Mouse (Mus musculus): Measurements from ENCODE around the gene Cd2. TPM values are rescaled to one million over a fixed set of nuclear protein-coding genes. Genes with fewer than 3 reads are reported as not detected.

The Cd2 gene
- total RNA-seq, 2 experiments from 2014 or later: 0.35 to 14.4 TPM

DNA sequence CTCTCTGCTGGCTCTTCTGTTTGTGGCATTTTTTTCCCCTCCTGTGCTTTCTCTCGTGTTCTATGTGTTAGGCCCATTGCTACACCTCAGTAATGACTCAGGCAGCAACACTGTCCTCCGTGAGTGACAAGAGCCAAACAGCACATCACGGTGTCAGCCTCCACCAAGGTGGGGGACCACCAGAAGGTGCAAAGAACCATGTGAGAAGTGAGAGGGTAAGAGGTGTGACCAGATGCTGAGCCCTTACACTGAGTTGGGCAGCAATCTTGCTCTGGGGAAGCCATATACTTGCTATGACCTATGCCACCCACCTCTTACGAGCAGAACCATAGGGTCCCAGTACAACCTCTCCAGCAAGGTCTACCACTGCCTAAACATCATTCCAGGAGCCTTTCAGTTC lies 9.9 kb downstream of the Cd2 start:
- ATAC-seq (replicated peaks; ENCODE audit: low FRiP score, low TSS enrichment, poor library complexity, severe bottlenecking): no peak

DNA sequence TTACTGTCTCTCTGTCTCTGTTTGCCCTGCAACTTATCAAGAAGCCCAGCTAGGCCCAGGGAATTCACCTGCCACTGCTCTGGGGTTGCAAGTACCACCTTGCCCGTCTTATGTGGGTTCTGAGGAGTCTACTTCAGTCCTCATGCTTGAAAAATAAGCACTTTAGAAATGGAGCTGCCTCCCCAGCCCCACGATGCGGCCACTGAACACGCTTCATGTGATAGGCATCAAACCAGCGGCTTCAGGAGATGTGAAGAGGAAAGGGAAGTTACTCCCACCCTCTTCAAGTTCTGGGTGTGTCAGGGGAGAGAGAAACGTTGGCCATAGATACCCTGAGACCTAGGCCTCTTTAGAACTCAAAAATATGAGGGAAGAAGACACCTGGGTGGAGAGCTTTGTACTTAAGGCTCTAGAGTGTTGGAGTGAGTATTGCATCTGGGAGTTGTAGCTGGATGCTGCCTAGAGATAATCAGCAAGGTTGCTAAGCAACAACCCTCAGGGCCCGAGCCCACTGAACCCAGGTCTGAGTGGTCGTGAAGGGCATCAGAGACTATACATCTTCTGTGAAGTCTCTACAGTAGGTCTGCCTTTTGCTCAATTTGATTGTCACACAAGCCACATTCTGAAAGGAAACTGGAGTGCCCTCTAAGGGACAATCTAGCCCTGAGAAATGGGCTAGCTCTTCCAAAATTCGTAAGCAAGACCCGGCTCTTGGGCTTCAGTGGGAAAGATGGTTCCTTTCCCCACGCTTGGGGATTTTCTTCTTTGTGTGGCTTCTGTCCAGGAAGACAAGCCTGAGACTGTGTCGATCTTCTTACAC lies 11.0 kb downstream of the Cd2 start:
- no peak for ATAC-seq (replicated peaks; ENCODE audit: low FRiP score, low TSS enrichment, poor library complexity, severe bottlenecking)

DNA sequence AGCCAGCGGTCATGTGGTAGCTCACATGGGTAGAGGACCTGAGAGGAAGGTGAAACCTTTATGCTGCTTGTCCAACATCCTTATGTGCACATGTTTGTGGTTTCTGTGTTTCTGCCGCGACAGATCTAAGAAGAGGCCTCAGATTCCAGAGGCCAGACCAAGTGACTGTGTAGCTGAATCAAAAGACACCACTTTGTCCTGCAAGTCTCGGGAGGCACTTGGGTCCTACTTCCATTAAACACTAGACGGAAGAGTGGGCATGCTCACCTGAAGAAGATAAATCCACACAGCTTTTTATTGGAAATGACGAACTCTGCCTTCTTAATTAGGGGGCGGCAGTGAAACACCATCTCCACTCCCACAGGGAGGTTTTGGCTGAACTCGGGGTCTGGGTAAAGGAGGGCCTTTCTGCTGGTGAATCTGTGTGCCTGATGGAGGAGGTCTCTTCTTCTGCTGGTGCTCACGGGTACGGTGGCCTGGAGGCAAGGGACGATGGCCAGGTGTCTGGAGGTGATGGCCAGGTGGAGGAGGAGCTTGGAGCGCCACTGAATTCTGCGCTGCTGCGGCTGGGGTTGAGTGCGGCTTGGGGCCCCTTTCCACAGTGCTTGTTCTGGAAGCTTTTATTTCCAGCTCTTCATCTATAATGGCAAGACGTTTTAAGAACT lies 12.0 kb downstream of the Cd2 start:
- ATAC-seq (replicated peaks; ENCODE audit: low FRiP score, low TSS enrichment, poor library complexity, severe bottlenecking): no peak

DNA sequence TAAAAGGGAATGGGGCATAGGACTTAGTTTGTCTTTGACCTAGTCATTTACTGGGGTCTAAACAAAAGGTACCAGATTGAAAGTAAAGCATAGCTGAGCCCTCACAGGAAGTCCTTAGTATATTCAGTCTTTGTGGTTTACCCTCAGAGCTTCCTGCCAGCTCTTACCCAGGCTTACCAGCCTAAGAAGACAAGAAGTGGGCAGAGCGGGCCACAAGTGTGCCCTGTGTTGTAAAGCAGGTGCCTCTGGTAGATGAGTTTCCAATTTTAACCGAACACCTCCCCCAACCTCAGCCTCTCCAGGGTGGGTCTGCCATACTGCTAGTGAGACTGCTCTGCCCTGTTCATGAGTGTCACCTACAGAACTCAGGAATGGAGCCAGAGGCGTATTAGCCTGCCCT lies 12.9 kb downstream of the Cd2 start:
- no peak for ATAC-seq (replicated peaks; ENCODE audit: low FRiP score, low TSS enrichment, poor library complexity, severe bottlenecking)

DNA sequence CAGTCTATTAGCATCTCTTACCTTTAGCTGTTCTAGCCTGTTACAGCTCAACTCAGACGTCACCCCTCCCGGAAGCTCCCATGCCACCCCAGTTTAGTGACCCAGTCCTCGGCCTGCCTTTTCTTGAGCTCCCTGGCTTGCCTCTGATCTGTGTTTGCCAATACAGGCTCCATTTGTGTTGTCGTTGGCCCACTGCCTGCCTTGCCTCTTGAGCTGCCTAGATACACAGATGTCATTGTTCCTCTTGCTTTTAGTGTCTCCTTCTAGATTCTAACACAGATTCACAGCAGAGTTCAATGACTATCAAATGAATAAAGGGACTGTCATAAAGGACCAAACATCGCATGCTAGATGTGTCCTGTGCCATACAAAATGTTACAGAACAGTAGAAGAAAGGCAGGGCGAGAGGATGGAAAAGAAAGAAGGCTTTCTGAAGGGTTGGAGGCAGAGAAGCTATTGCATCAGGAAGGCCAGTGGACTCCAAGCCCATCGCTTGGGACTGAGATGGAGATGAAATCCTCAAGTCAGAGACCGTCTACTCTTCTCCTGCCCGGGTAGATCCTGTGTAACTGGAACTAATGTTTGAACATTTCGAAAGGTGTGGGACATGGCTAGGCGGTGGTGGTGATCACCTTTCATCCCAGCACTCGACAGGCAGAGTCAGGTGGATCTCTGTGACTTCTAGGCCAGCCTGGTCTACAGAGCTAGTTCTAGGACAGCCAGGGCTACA lies 13.5 kb downstream of the Cd2 start:
- no peak for ATAC-seq (replicated peaks; ENCODE audit: low FRiP score, low TSS enrichment, poor library complexity, severe bottlenecking)

DNA sequence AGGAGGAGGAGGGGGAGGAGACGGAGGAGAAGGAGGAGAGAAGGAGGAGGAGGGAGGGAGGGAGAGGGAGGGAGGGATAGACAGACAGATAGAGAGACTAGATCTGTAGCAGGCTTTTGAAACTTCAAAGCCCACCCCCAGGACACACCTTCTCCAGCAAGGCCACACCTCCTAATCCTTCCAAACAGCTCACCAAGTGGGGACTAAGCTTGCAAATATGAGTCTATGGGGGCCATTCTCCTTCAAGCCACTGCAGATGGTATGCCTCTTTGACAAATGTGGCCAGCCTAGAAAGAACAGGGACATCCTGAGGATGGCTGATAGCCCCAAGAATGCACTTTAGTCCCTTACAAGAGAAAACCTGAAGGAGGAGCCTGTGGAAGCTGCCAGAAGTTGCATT lies 15.6 kb downstream of the Cd2 start:
- no peak for ATAC-seq (replicated peaks; ENCODE audit: low FRiP score, low TSS enrichment, poor library complexity, severe bottlenecking)

DNA sequence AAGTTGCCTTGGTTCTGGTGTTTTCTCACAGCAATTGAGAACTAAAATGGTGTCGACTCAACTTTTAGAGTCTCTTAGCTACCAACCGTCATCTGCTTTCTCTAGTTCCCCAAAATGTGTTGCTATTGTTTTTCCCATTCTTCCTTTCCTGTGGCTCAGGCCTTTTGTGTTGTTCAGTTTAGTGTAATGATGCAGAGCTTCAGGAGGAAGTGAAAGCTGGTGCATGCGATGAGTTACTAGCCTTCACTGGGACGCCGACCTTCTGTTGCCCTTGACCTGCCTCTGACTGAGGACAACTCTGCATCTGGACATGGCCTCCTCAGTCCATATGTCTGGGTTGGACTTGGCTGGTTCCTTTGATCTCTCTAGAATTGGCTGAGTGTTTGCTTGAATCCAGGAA lies 16.9 kb downstream of the Cd2 start:
- no peak for ATAC-seq (replicated peaks; ENCODE audit: low FRiP score, low TSS enrichment, poor library complexity, severe bottlenecking)

DNA sequence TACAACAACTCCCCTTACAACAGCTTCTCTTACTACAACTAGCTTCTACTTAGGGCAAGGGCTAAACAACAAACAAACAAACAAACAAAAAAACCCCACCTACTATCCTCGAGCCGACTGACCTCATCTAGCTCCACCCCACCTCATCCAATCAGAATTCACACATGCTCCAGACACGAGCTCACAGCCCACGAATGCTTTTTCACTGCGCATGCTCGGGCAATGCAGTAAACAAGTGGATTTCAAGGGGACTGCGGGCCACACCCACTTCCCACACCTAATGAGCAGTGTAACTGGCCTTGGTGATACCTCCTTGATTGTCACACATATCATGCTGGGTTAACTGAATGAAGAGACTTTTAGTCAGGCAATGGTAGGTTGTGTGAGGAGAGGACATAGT lies 19.4 kb downstream of the Cd2 start:
- ATAC-seq (replicated peaks; ENCODE audit: low FRiP score, low TSS enrichment, poor library complexity, severe bottlenecking): no peak

DNA sequence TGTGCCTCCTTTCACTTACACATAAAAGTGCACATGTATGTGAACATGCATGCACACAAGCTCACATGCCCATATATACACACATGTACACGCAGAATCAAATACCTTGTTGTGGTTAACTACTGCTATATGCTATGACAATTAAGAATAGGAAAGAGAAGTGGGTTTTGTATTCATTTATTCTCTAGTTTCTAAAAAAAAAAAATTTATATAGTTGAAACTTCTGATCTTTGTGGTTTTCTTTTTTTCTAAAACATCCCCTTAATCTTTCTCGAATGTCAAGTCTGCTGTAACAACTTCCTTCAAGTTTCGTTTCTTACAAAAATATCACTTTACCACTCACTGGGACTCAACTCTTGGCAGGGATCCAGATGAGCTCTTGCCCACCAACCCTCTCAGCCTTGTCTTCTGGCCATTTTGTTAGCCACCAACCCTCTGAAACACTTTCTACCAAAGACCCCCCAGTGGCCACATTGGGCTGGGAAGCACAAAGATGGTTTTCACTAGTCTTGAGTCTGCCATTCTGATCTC lies 22.1 kb downstream of the Cd2 start:
- no peak for ATAC-seq (replicated peaks; ENCODE audit: low FRiP score, low TSS enrichment, poor library complexity, severe bottlenecking)

DNA sequence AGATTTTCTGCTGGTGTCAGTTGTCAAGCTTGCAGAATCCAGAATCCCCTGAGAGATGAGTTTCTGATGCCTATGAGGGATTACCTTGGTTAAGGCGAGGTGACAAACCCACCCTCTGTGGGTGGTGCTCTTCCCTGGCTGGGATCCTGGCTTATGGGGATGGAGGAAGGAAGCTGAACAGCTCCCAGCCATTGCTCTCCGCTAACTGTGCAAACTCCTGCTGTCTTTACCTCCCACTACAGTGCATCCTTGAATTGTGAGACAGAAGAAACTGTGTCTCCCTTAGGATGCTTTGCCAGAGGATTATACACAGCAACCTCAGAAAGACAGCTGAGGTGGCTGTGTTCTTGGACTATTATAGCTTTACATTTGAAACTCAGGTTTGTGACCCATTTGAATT lies 28.8 kb downstream of the Cd2 start:
- no peak for ATAC-seq (replicated peaks; ENCODE audit: low FRiP score, low TSS enrichment, poor library complexity, severe bottlenecking)

DNA sequence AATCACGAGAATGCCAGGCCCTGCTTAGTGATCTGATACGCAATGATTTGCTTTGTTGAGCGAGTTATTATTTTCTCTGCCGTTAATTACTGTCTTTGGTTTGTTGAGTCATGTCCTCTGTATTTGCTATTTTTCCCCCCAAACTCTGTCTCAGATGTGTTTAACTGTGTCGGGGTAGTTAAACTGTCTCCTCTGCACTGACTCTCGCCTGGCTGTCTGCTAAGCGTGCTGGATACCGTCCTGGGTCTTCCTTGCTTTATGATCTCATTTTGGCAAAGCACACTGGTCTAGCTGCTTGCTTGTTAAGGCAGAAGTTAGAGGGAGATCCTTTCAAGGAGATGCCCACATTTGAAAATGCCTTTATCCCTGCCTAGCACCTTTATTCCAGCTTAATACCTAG lies 31.6 kb downstream of the Cd2 start:
- ATAC-seq (replicated peaks; ENCODE audit: low FRiP score, low TSS enrichment, poor library complexity, severe bottlenecking): no peak

DNA sequence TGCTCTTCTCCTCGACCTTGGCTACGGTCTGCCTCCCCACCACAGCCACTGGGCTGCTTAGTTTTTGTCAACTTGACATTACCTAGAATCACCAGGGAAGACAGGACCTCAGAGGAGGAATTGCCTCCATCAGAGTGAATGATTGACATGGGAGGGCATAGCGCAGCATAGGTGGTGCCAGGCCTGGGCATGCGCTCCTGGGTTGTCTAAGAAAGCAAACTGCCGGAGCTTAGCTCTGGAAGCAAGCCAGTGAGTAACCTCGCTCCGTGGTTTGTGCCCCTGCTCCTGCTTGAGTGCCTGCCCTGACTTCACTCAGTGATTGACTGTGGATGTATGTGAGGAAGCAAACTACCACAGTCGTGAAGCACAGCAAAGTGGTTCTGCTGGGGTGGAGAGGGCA lies 35.6 kb downstream of the Cd2 start:
- ATAC-seq (replicated peaks; ENCODE audit: low FRiP score, low TSS enrichment, poor library complexity, severe bottlenecking): no peak

DNA sequence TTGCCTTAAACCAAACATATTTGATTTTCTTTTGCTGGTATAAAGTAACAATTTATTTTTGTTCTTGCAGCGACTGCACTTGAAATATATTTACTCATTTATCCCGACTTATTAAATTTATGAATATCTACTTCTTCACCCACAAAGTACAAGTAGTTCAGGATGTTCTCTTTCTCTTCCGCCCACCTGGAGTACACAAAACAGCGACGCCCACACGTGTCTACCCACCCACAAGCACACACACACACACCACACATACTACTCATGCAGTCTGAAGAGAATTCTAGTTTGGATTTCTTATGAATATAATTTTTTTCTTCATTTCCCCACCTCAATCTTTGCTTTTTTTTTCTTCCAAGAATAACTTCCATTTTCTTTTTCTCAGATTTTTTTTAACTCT lies 37.9 kb downstream of the Cd2 start:
- ATAC-seq (replicated peaks; ENCODE audit: low FRiP score, low TSS enrichment, poor library complexity, severe bottlenecking): no peak

DNA sequence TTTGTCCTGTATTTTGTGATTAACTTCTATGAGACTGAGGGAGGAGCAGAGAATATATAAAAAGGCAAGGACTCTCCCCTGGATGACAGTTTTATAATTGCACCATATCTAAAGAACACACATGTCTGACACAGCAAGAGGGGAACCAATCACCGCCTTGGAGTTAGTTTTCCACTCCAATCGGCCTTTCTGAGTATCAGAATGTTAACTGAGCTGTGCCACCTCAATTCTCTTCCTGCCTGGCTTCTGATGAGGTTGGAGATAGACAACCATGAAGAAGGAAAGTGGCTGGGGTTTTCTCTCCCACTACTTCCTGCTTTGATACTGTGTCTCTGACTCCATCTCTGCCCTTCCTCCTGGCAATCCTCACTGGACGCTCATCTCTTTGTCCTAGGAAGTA lies 42.5 kb downstream of the Cd2 start:
- ATAC-seq (replicated peaks; ENCODE audit: low FRiP score, low TSS enrichment, poor library complexity, severe bottlenecking): no peak

DNA sequence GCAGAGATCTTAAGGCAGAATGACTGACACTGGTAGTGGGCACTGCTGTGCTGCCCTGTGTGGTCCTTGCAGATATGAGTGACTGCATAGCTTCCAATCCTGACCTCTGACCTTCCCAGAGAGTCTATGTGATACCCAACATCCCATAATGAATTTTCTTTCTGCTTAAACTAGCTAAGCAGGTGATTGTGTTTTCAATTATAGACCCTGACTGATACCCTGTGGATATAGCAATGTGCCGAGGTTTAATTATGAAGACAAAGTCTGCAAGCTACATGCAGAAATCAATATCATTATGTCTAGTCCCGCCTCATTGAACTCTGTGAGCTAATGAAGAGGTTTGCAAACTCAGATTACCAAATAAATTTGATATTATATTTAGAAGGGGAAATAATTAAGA lies 44.7 kb downstream of the Cd2 start:
- no peak for ATAC-seq (replicated peaks; ENCODE audit: low FRiP score, low TSS enrichment, poor library complexity, severe bottlenecking)

DNA sequence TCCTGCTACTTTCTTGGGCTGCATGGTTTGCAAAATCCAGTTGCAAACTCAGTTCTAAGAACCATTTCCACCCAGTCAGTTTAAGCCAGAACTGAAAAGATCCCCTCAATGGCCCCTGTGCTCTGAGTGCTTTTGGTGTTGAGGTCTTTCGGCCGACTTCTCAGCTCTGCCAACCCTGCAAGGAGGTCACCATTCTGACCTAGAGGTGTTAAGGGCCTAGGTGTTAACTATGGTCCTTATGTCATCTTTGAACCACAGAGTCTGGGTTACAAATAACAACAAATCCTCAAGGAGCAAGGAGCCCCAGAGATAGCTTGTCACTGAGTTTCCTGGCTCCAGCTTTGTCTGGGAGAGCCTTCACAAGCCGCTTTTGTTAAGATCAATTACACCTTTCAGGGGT lies 45.9 kb downstream of the Cd2 start:
- ATAC-seq (replicated peaks; ENCODE audit: low FRiP score, low TSS enrichment, poor library complexity, severe bottlenecking): no peak

DNA sequence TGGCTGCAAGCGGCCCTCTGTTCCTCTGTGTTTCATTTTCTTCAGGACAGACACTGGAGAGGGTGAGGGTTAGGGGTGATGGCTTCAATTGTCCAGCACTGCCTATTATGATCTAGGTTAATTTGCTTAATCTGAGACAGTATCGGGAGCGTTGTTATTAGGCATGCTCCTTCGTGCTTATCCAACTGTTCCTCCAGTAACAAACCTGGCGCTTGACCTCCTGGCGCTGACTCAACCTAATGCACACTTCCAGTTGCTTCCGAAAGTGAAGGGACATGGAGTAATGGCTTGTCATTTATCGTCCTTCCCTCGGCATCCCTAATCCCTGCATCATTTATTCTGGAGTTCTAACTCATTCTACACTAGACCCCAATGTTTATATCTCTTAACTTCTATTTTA lies 46.9 kb downstream of the Cd2 start:
- ATAC-seq (replicated peaks; ENCODE audit: low FRiP score, low TSS enrichment, poor library complexity, severe bottlenecking): no peak

DNA sequence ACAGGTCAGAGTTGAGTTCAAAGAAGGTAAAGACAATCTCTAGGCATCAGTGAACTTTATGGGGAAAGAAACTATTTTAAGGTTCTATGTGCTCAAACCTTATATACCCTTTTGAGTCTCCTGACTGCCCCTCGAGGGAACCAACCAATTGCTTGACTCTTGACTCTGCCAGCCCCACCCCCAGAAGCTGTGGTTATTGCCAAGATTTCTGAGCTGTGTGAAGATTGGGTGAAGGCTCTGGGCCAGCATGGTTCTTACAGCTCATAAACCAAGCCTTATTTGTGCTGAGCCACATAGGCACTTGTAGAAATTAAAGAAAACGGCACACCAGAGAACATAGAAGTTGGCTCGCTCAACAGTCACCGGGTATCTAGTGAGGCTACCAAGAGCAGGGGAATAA lies 48.5 kb downstream of the Cd2 start:
- no peak for ATAC-seq (replicated peaks; ENCODE audit: low FRiP score, low TSS enrichment, poor library complexity, severe bottlenecking)

DNA sequence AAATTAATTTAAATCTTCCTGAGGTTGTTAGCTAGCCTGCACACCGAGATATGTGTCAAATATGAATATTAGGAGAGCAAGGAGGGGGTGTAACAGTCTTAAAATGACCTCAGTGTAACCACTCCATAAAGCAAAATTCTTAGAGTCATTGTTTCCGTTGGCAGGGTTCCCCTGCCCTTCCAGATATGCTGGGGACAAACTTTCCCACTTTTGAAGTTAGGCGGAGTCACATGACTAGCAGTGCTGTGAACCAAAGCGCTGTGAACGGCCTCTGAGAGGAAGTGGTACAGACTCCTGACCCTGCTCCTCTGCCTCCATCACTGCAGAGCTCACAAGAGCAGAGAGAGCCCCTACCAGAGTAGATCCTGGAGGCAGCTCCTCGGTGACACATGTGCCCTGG lies 49.0 kb downstream of the Cd2 start:
- no peak for ATAC-seq (replicated peaks; ENCODE audit: low FRiP score, low TSS enrichment, poor library complexity, severe bottlenecking)

DNA sequence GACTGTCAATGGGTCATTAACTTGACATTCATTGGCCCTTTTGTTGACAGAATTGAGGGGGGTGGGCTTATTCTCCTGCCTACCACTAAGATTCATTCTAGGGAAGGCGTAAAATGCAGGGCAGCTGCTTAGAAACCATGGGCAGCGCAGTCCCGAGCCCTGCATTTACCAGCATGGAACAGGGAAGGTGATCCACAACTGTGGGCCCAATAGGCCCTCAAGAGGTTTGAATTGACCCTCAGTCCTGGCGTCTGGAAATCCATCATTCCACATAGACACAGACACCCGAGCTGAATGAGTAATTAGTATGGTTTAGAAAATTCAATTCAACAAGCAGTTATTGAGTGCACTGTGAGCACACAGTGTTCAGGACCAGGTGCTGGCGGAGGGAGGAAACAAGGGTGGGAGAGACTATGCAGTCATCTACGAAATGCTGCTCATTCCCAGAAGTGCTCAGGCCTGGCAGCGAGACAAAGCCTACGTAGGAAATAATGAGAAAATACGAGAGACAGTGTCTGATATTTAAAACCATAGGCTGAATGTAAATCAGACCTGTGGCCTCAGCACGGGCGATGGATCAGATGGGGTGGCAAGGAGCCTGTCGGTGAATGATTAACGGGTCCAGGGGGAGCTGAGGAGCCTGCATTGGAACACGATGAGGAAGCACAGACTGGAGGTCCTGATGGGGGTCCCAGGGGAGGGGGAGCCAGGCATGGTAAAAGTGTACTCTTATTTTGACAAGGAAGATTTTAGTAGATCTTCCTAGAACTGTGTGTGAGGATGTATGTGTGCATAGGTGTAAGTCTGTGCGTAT lies 50.5 kb downstream of the Cd2 start:
- ATAC-seq (replicated peaks; ENCODE audit: low FRiP score, low TSS enrichment, poor library complexity, severe bottlenecking): no peak
